Mouse (Mus musculus): ENCODE results near the gene Patj.

Gene Patj

GRCm38 (mm10) chr4:98509939-98510338, 114.4 kb downstream of the Patj start:
- no peak for DNase-seq (ENCODE audit: low read depth, low spot score)

- no peak for DNase-seq (ENCODE audit: low read depth, low spot score)
Measured at GRCm38 (mm10) chr4:98511296-98511695, 115.7 kb downstream of the Patj start.

GRCm38 (mm10) chr4:98511964-98512743, 116.6 kb downstream of the Patj start:
- DNase-seq (ENCODE audit: low read depth, low spot score) = no peak

GRCm38 (mm10) chr4:98520492-98520891, 124.9 kb downstream of the Patj start:
- no peak for DNase-seq (ENCODE audit: low read depth, low spot score)

- DNase-seq (ENCODE audit: low read depth, low spot score) = no peak
Measured at GRCm38 (mm10) chr4:98524525-98524924, 128.9 kb downstream of the Patj start.

GRCm38 (mm10) chr4:98535446-98535845, 139.9 kb downstream of the Patj start:
- no peak for DNase-seq (ENCODE audit: low read depth, low spot score)

GRCm38 (mm10) chr4:98541591-98541990, 146.0 kb downstream of the Patj start:
- no peak for DNase-seq (ENCODE audit: low read depth, low spot score)

- no peak for DNase-seq (ENCODE audit: low read depth, low spot score)
Measured at GRCm38 (mm10) chr4:98543001-98543400, 147.4 kb downstream of the Patj start.

GRCm38 (mm10) chr4:98545376-98545775, 149.8 kb downstream of the Patj start:
- peak; percentile 9 for DNase-seq (ENCODE audit: low read depth, low spot score)

GRCm38 (mm10) chr4:98546456-98547176, 151.0 kb downstream of the Patj start:
- no peak for DNase-seq (ENCODE audit: low read depth, low spot score)

- no peak for DNase-seq (ENCODE audit: low read depth, low spot score)
Measured at GRCm38 (mm10) chr4:98549491-98549890, 153.9 kb downstream of the Patj start.

GRCm38 (mm10) chr4:98550116-98550515, 154.5 kb downstream of the Patj start:
- no peak for DNase-seq (ENCODE audit: low read depth, low spot score)

GRCm38 (mm10) chr4:98555666-98556065, 160.1 kb downstream of the Patj start:
- no peak for DNase-seq (ENCODE audit: low read depth, low spot score)

GRCm38 (mm10) chr4:98556449-98556848, 160.9 kb downstream of the Patj start:
- no peak for DNase-seq (ENCODE audit: low read depth, low spot score)

- no peak for DNase-seq (ENCODE audit: low read depth, low spot score)
Measured at GRCm38 (mm10) chr4:98557192-98557591, 161.6 kb downstream of the Patj start.

GRCm38 (mm10) chr4:98560196-98560830, 164.7 kb downstream of the Patj start:
- DNase-seq (ENCODE audit: low read depth, low spot score) = no peak

- no peak for DNase-seq (ENCODE audit: low read depth, low spot score)
Measured at GRCm38 (mm10) chr4:98563082-98563481, 167.5 kb downstream of the Patj start.

- DNase-seq (ENCODE audit: low read depth, low spot score) = no peak
Measured at GRCm38 (mm10) chr4:98563506-98564195, 168.1 kb downstream of the Patj start.

GRCm38 (mm10) chr4:98564196-98564865, 168.7 kb downstream of the Patj start:
- DNase-seq (ENCODE audit: low read depth, low spot score) = no peak

- no peak for DNase-seq (ENCODE audit: low read depth, low spot score)
Measured at GRCm38 (mm10) chr4:98566741-98567140, 171.2 kb downstream of the Patj start.

- no peak for DNase-seq (ENCODE audit: low read depth, low spot score)
Measured at GRCm38 (mm10) chr4:98567457-98567856, 171.9 kb downstream of the Patj start.

Data from embryo, embryonic 11.5 days (tissue).